13 mouse cellular contexts compared by ENCODE assay signal in genomic region chr12:76573381-76573780, GRCm38 (mm10).
"Had no signal": no experiment of that assay in that cellular context is flagged by ENCODE, and none has a peak within 500 bp of the region (broad histone marks: within the 10 kb centered on the region; RNA-seq: fewer than 3 reads in every experiment).

No protein-coding gene starts in this region.

- ATAC-seq: intestine, embryonic 15.5 days; liver, postnatal 0 days; midbrain, embryonic 15.5 days had no signal

- H3K4me1 ChIP-seq: midbrain, embryonic 15.5 days; neural tube, embryonic 12.5 days had no signal

- H3K27ac ChIP-seq: intestine, embryonic 15.5 days; limb, embryonic 12.5 days; liver, embryonic 13.5 days; lung, embryonic 15.5 days; midbrain, embryonic 15.5 days; neural tube, embryonic 12.5 days; stomach, postnatal 0 days had no signal

- H3K27me3 ChIP-seq: intestine, embryonic 15.5 days; limb, embryonic 12.5 days; lung, embryonic 15.5 days; midbrain, embryonic 15.5 days; neural tube, embryonic 12.5 days had no signal

- H3K9ac ChIP-seq: intestine, embryonic 15.5 days; limb, embryonic 12.5 days; liver, embryonic 13.5 days; liver, postnatal 0 days; lung, embryonic 15.5 days; midbrain, embryonic 15.5 days; neural tube, embryonic 12.5 days had no signal

- H3K36me3 ChIP-seq: midbrain, embryonic 15.5 days; neural tube, embryonic 12.5 days had no signal

- H3K9me3 ChIP-seq: intestine, embryonic 15.5 days; limb, embryonic 12.5 days; liver, embryonic 13.5 days; lung, embryonic 15.5 days; midbrain, embryonic 15.5 days; neural tube, embryonic 12.5 days had no signal

- H3K4me2 ChIP-seq: intestine, embryonic 15.5 days; limb, embryonic 12.5 days; liver, embryonic 13.5 days; lung, embryonic 15.5 days; midbrain, embryonic 15.5 days; neural tube, embryonic 12.5 days had no signal

- DNase-seq: layer of hippocampus, adult 9-11 months; layer of hippocampus, postnatal 36 days; liver; liver, embryonic 13.5 days; liver, postnatal 0 days; lung, postnatal 14 days; thymus, postnatal 4 days had no signal

- H3K4me3 ChIP-seq: intestine, embryonic 15.5 days; limb, embryonic 12.5 days; liver, embryonic 13.5 days; lung, embryonic 15.5 days; midbrain, embryonic 15.5 days; neural tube, embryonic 12.5 days had no signal
